Mouse (Mus musculus): ENCODE data around the gene Slc25a1. TPM values are rescaled to one million over a fixed set of nuclear protein-coding genes. Genes with fewer than 3 reads are reported as not detected.
A peak's percentile ranks its signal among the peaks of the same experiment; 100 is the strongest.
"Not testable (repeated sequence)": the region's sequence is repeated elsewhere in the genome, so short reads cannot be mapped to it uniquely, and the experiment has no call there.

Slc25a1 gene
- 108 and 109 TPM in 2 replicates for polyA plus RNA-seq (2016; fragmentation: Nextera tagmentation; extraction: Ambion mirVana)

DNA sequence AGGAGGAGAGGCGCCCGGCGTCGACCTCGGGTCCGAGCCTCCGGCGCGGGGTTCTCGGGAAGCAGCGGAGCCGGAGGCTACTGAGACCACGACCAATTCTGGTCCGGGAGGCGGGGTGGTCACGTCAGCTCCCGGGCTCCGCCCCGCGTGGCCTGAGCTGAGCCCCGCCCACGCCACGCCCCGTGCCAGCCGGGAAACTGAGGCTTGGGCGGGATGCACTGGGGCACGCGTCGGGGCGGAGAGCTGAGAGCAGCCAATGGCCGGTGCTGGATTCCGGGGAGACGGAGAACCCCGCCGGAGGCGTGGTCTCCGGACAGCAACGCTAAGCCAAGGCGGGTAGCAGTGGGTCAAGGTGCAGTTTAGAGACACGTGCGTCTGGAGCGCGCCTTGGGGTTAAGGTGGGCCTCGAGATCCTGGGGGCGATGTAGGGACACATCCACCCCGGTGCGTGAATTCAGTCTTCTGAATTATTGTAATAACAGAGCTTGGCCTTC, at the start of gene Slc25a1:
Slc25a1 (minus strand) TSS at position 133 of the 494 bp plus-strand sequence.
- ATAC-seq (ENCODE audit: low FRiP score), result peak; percentile 90
- Histone ChIP-seq H3K4me2 (peak within 1 kb of the TSS; percentile 86), H3K27ac (peak within 1 kb of the TSS; percentile 80), H3K9ac (peak within 1 kb of the TSS; percentile 74), H3K9me3 (no peaks in the 10 kb centered on the region), H3K36me3 (replicated peaks) (peaks cover 25% of the 10 kb centered on the region), H3K4me3 (replicated peaks) (peak within 1 kb of the TSS; percentile 84), H3K27me3 (peaks cover 31% of the 10 kb centered on the region), H3K4me1 (peaks cover 23% of the 10 kb centered on the region)
- under 1% methylated on average over 47 of the region's 47 CpGs for WGBS

DNA sequence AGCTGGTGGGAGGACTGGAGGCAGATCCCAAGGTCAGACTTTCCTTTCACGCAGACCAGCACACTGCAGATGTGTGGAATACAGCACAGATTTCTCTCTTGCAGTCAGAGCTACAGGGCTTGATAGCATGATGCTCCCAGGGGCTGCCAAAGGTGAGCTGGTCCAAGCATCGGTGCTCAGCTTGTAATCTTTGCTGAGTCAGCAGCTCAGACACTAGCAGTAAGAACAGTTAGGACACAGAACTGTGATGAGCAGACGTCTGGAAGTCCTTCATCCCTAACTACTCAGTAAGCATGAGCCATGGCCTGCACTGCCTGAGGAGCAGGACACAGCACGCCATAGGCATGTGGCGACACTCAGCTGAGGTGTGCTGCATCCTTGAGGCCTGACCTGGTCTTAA, 43.8 kb upstream of the Slc25a1 start:
- no peak overlapping the region for H3K9ac ChIP-seq
- no peak for ATAC-seq (ENCODE audit: low FRiP score)
- H3K4me3 ChIP-seq (replicated peaks), result no peak overlapping the region
- no peaks in the 10 kb centered on the region for H3K36me3 ChIP-seq (replicated peaks)
- H3K4me2 ChIP-seq, result no peak overlapping the region
- H3K4me1 ChIP-seq, result no peaks in the 10 kb centered on the region
- no peaks in the 10 kb centered on the region for H3K27me3 ChIP-seq
- H3K9me3 ChIP-seq, result no peaks in the 10 kb centered on the region
- H3K27ac ChIP-seq, result no peak overlapping the region
- 84% methylated on average over 5 of the region's 5 CpGs for WGBS

DNA sequence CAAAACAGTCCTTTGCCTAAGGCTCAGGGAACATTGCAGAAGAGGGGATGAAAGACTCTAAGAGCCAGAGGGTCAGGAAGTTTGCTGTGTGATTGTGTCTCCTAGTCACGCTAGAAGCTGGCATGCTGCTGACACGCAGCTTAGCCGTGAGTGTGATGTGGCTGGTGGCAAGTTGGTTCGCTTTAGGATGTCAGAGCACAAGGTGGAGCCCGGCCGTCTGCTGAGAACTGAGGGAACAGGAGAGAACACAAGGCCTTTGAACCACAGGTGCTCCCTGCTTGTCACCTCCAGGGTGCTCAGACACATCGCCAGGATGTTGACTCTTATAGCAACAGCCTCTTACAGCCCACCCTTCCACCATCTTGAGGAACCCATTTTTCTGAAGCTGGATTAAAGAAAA, 34.1 kb upstream of the Slc25a1 start:
- no peak overlapping the region for H3K9ac ChIP-seq
- H3K27me3 ChIP-seq, result no peaks in the 10 kb centered on the region
- 0 out of 2 replicates have a peak, but pooled peaks cover 2% of the 10 kb centered on the region for H3K9me3 ChIP-seq
- no peak overlapping the region for H3K4me3 ChIP-seq (replicated peaks)
- H3K4me1 ChIP-seq, result no peaks in the 10 kb centered on the region
- no peaks in the 10 kb centered on the region for H3K36me3 ChIP-seq (replicated peaks)
- 81% methylated on average over 7 of the region's 7 CpGs for WGBS
- H3K27ac ChIP-seq, result no peak overlapping the region
- no peak for ATAC-seq (ENCODE audit: low FRiP score)
- H3K4me2 ChIP-seq, result no peak overlapping the region

DNA sequence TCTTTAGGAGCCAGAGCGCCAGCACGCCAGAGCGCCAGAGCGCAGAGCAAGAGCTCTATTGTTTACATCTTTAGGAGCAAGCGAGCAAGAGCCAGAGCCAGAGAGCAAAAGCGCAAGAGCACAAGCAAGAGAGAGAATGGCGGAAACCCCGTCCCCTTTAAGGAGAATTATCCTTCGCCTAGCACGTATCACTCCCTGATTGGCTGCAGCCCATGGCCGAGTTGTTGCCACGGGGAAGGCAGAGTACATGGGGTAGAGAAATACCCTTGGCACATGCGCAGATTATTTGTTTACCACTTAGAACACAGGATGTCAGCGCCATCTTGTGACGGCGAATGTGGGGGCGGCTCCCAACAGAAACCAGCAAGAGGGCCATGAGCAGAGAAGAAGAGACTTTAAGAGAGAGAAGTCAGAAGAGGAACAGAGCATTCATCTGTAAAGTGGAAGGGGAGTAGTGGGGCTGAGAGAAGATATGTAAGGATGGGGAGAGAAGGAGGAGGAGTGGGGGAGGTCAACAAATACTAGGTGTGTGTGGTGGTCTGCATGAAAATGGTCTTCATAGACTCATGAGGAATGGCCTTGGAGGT, 28.1 kb upstream of the Slc25a1 start:
- not testable (repeated sequence) for H3K4me1 ChIP-seq; H3K4me3 ChIP-seq (replicated peaks); H3K4me2 ChIP-seq; H3K27ac ChIP-seq; H3K27me3 ChIP-seq; H3K9ac ChIP-seq; ATAC-seq (ENCODE audit: low FRiP score); H3K9me3 ChIP-seq; H3K36me3 ChIP-seq (replicated peaks)
- WGBS, result 92% methylated on average over 17 of the region's 17 CpGs

DNA sequence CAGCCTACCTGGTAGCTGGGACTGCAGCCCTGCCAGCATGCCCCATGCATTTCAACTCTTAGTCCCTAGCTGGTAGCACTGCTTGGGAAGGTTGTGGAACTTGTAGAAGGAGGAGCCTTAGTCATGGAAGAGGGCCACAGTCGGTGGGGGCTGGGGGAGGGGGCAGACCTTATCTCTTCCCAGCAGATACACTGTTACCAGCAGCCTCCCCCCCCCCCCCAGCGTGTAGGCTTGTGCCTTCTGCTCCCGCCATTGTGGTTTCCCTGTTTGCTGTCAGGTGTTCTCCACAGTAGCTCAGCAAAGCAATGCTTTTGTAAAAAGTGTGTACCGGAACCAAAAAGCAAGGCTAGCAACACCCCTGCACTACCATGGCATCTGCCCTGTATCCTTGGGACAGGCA, 23.6 kb upstream of the Slc25a1 start:
- Histone ChIP-seq H3K9ac (no peak overlapping the region), H3K27me3 (no peaks in the 10 kb centered on the region), H3K4me2 (no peak overlapping the region), H3K27ac (no peak overlapping the region), H3K4me1 (peaks cover 15% of the 10 kb centered on the region), H3K36me3 (replicated peaks) (no peaks in the 10 kb centered on the region), H3K4me3 (replicated peaks) (no peak overlapping the region), H3K9me3 (no peaks in the 10 kb centered on the region)
- WGBS, result 88% methylated on average over 3 of the region's 4 CpGs
- ATAC-seq (ENCODE audit: low FRiP score), result no peak

DNA sequence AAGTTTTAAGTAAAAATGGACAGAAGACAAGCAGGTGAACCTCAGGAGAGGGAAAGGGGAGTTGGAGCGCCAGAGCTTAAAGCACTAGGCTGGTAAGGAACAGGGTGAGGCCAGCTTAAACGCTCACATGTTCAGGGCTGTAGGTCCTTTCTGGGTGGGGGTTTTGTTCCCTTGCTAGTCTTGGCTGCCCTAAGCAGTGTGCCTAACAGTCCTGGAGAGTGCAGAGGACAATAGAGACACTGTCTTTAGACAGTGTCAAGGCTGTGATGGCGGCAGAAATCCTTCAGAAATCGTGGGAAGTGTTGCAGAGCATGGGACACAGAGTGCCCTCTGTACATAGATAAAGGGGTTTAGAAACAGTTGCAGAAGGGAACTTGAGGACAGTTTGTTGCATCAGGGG, 22.0 kb upstream of the Slc25a1 start:
- Histone ChIP-seq H3K4me2 (no peak overlapping the region), H3K9ac (0 out of 2 replicates have a peak overlapping the region, but pooled peaks have one; percentile 0), H3K27me3 (no peaks in the 10 kb centered on the region), H3K4me1 (peaks cover 15% of the 10 kb centered on the region), H3K4me3 (replicated peaks) (no peak overlapping the region), H3K36me3 (replicated peaks) (no peaks in the 10 kb centered on the region), H3K27ac (peak overlapping the region; percentile 81), H3K9me3 (no peaks in the 10 kb centered on the region)
- WGBS, result 33% methylated on average over 4 of the region's 4 CpGs
- ATAC-seq (ENCODE audit: low FRiP score), result no peak; the same call in 1 of the 2 replicates

DNA sequence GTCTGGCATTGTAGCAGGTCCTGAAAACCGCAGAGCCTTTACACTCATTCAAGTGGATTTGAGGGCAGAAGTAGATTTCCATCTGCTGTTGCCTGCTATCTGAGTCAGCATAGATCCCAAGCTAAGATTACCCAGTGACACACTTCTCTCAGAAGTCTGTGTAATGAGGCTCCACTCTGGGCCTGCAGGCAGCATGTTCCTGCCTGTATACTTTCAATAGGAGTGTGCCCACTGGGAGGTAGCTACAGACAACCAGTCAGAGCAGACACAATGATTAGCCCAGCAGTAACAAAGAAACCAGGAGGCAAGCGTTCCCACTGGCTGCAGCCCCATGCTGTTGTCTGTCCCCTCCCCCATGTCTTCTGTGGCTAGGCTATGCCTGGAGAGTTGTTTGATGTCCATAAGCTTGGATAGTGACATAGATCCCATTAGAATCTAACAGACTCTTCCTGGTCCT, 21.4 kb upstream of the Slc25a1 start:
- Histone ChIP-seq H3K27ac (peak overlapping the region; percentile 81), H3K4me2 (no peak overlapping the region), H3K36me3 (replicated peaks) (no peaks in the 10 kb centered on the region), H3K27me3 (no peaks in the 10 kb centered on the region), H3K9ac (peak overlapping the region; percentile 29; the same call in 1 of the 2 replicates), H3K9me3 (no peaks in the 10 kb centered on the region), H3K4me1 (peaks cover 15% of the 10 kb centered on the region), H3K4me3 (replicated peaks) (no peak overlapping the region)
- WGBS, result 11% methylated on average over 2 of the region's 2 CpGs
- ATAC-seq (ENCODE audit: low FRiP score), result peak; percentile 94

DNA sequence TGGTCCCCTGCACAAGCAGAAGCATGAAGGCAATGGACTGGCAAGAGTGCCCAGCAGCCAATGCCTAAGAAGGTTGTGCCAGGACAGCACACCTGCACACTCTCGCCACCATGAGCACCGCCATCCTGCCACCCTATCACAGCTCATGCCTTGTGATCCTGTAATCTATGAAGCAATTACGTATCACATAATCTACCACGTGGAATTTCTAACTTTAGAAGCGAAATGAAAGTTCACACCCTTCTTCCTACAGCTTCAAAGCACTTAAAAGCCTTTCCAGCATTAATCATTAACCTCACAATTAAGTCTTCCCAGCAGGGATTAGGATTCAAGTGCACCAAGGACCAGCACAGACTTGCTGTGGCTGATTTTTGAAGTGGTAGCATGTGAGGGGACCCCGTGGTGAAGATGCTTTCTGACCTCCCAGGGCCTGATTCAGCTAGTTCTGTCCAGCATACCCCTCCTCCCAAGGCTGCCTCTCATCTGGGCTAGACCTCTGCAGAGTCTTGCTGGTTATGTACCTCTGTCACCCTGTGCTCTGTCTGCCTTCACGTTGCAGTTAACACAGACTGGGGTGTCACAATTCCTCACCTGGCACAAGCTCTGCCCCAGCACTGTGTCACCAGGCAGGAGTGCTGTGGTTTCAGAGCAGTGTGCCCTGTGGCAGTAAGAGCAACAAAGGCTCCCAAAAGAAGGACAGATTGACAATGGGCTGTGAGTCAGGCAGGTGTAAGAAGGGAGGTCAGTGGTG, 17.2 kb upstream of the Slc25a1 start:
- peaks cover 14% of the 10 kb centered on the region for H3K4me1 ChIP-seq
- H3K27me3 ChIP-seq, result no peaks in the 10 kb centered on the region
- H3K4me3 ChIP-seq (replicated peaks), result no peak overlapping the region
- WGBS, result 62% methylated on average over 7 of the region's 7 CpGs
- H3K27ac ChIP-seq, result no peak overlapping the region
- H3K9me3 ChIP-seq, result no peaks in the 10 kb centered on the region
- H3K36me3 ChIP-seq (replicated peaks), result no peaks in the 10 kb centered on the region
- H3K9ac ChIP-seq, result no peak overlapping the region
- ATAC-seq (ENCODE audit: low FRiP score), result no peak
- H3K4me2 ChIP-seq, result no peak overlapping the region

DNA sequence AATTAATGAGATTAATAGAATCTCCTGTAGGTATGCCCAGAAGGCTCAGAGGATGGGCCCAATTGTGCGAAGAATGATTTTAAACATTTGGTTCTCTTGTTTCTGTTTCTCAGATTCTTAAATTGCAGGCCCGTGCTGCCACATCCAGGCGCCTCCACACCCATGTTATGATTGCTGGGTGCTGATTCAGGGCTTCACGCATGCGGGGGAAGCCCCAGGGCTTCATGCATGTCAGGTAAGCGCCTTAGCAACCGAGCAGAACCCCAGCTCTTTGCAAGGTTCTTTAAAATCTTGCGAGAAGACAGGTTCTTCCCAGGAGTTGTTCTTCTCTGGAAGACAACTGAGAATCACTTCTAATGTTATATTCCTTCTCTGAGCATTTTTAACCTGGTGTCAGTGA, 15.4 kb upstream of the Slc25a1 start:
- Histone ChIP-seq H3K4me2 (no peak overlapping the region), H3K4me3 (replicated peaks) (no peak overlapping the region), H3K4me1 (no peaks in the 10 kb centered on the region), H3K27me3 (peaks cover under 1% of the 10 kb centered on the region; the same call in 1 of the 2 replicates), H3K36me3 (replicated peaks) (no peaks in the 10 kb centered on the region), H3K27ac (no peak overlapping the region), H3K9me3 (no peaks in the 10 kb centered on the region), H3K9ac (no peak overlapping the region)
- no peak for ATAC-seq (ENCODE audit: low FRiP score)
- 71% methylated on average over 8 of the region's 8 CpGs for WGBS

DNA sequence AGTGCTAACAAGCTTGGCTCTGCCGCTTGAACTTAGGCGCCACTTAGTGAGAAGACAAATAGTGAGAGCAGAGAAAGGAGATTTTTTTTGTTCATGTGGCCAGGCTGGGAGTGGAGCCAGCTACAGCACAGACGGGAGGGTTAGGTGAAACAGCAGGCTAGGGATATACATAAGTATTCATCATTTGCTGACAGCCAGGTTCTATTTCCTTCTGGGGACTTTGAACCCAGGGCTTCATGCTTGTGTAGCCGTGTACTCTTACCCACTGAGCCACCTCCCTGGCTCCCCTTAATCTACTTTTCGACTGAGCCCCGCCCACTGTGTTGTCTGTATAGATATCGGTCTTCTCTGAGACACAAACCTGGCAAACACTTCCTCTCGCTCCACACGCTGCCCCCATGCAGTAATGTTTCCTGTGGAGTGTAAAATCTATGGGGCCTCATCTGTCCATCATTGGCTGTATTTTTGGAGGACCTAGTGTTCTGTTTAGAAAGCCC, 11.3 kb upstream of the Slc25a1 start:
- no peak overlapping the region for H3K27ac ChIP-seq
- peaks cover 27% of the 10 kb centered on the region for H3K27me3 ChIP-seq
- H3K4me1 ChIP-seq, result no peaks in the 10 kb centered on the region
- H3K9me3 ChIP-seq, result no peaks in the 10 kb centered on the region
- no peak for ATAC-seq (ENCODE audit: low FRiP score)
- H3K4me3 ChIP-seq (replicated peaks), result no peak overlapping the region
- H3K4me2 ChIP-seq, result no peak overlapping the region
- H3K9ac ChIP-seq, result no peak overlapping the region
- H3K36me3 ChIP-seq (replicated peaks), result no peaks in the 10 kb centered on the region
- WGBS, result 57% methylated on average over 9 of the region's 9 CpGs

DNA sequence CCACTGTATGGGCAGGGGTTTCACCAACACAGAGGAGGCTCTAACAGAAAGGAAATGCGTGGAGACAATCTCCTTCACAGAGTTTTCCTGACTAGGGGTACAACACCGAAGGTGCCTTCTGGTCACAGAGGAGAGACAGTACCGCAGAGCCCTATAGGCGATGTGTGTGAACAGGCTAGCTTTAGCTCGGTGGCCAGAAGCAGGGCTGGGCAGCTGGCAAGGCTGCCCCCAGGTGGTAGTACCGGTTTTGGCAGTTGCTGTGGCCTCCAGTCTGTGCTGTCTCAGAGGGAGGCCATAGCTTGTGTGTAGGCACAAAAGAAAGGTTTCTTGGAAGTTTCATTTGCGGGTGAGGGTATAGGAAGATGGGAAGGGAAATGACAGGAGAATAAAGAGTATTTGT, 10.8 kb upstream of the Slc25a1 start:
- peak; percentile 72; the same call in 1 of the 2 replicates for ATAC-seq (ENCODE audit: low FRiP score)
- Histone ChIP-seq H3K9ac (no peak overlapping the region), H3K4me1 (no peaks in the 10 kb centered on the region), H3K4me3 (replicated peaks) (no peak overlapping the region), H3K27me3 (peaks cover 31% of the 10 kb centered on the region), H3K4me2 (no peak overlapping the region), H3K36me3 (replicated peaks) (no peaks in the 10 kb centered on the region), H3K27ac (no peak overlapping the region), H3K9me3 (no peaks in the 10 kb centered on the region)
- WGBS, result 6% methylated on average over 7 of the region's 7 CpGs

DNA sequence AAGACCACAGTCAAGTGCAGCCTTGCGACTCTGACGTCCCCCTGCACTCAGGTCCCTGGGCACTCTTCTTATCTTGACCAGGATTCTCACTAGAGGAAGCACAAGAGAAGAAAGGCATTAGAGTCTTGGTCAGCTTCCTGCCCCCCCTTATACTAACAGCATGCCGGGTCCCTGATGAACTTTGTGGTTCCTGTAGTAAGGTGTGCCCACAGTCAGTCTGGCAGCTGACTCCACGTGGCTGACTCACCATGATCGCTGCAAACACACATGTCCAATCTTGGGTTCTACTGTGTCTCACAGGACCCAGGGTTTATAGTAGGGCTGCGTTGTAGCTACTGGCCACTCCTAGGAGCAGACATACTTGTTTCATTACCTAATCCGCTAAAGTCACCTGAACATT, 10.2 kb upstream of the Slc25a1 start:
- WGBS, result 84% methylated on average over 7 of the region's 7 CpGs
- no peak overlapping the region for H3K9ac ChIP-seq
- H3K36me3 ChIP-seq (replicated peaks), result no peaks in the 10 kb centered on the region
- no peak overlapping the region for H3K4me3 ChIP-seq (replicated peaks)
- H3K27me3 ChIP-seq, result peaks cover 38% of the 10 kb centered on the region
- H3K27ac ChIP-seq, result no peak overlapping the region
- H3K9me3 ChIP-seq, result no peaks in the 10 kb centered on the region
- no peaks in the 10 kb centered on the region for H3K4me1 ChIP-seq
- no peak overlapping the region for H3K4me2 ChIP-seq
- no peak for ATAC-seq (ENCODE audit: low FRiP score)
